Mouse (Mus musculus): ENCODE data around the gene Ctsf. TPM values are rescaled to one million over a fixed set of nuclear protein-coding genes. Genes with fewer than 3 reads are reported as not detected.
A peak's percentile ranks its signal among the peaks of the same experiment; 100 is the strongest.

The Ctsf gene
- total RNA-seq (2021), result 10 to 100 TPM; 69.5 to 76.3 TPM
- long read RNA-seq, experiment 1, transcript Ctsf-201 (14 exons, 1,980 nt), result major isoform, 144 of 166 reads
- long read RNA-seq, experiment 1, partial matches to known transcripts, result 2 of 166 reads
- long read RNA-seq, experiment 1, other reads (novel, unspliced or antisense), result 18 of 166 reads
- long read RNA-seq, experiment 2, transcript Ctsf-201 (14 exons, 1,980 nt), result major isoform, 158 of 172 reads
- long read RNA-seq, experiment 2, partial matches to known transcripts, result 1 of 172 reads
- long read RNA-seq, experiment 2, other reads (novel, unspliced or antisense), result 9 of 172 reads

GRCm38 (mm10) chr19:4854552-4855469, at the start of gene Ctsf:
Gene Ctsf (plus strand): TSS chr19:4855130.
- intact Hi-C loops (cut with DNase I), result loop anchor here (5.0 kb wide), 1 partner anchor 228 kb away; the partner anchor contains the start of gene Rce1
- peak; percentile 89 to 90 for DNase-seq

- intact Hi-C loops (cut with DNase I), result no loop called here
- no peak for DNase-seq
Observed at GRCm38 (mm10) chr19:4810309-4810708, 44.6 kb upstream of the Ctsf start.

GRCm38 (mm10) chr19:4810746-4811062, 44.2 kb upstream of the Ctsf start:
- intact Hi-C loops (cut with DNase I), result no loop called here
- DNase-seq, result no peak

GRCm38 (mm10) chr19:4811063-4811908, 43.6 kb upstream of the Ctsf start, which contains the start of the genes Gm21992 and Rbm14:
Gene Gm21992 (minus strand): TSS chr19:4811612.
Gene Rbm14 (minus strand): TSS chr19:4811634.
- peak; percentile 97 for DNase-seq
- intact Hi-C loops (cut with DNase I), result no loop called here

GRCm38 (mm10) chr19:4811909-4812242, 43.1 kb upstream of the Ctsf start:
- intact Hi-C loops (cut with DNase I), result loop anchor here (2.0 kb wide), 2 partner anchors 27 to 57 kb away; partner anchors contain the start of genes Ccdc87 and Ccs
- DNase-seq, result no peak

GRCm38 (mm10) chr19:4812334-4812949, 42.5 kb upstream of the Ctsf start:
- DNase-seq, result peak in 1 of 2 experiments; percentile 16
- intact Hi-C loops (cut with DNase I), result loop anchor here (2.0 kb wide), 2 partner anchors 26 to 58 kb away; partner anchors contain the start of genes Ccdc87 and Ccs

- intact Hi-C loops (cut with DNase I), result loop anchor here (2.0 kb wide), 2 partner anchors 26 to 58 kb away; partner anchors contain the start of genes Ccdc87 and Ccs
- peak in 1 of 2 experiments; percentile 28 for DNase-seq
Observed at GRCm38 (mm10) chr19:4813015-4813414, 41.9 kb upstream of the Ctsf start.

- DNase-seq, result no peak
- intact Hi-C loops (cut with DNase I), result no loop called here
Observed at GRCm38 (mm10) chr19:4817182-4817835, 37.6 kb upstream of the Ctsf start.

GRCm38 (mm10) chr19:4820678-4821303, 34.1 kb upstream of the Ctsf start:
- intact Hi-C loops (cut with DNase I), result no loop called here
- peak; percentile 81 to 83 for DNase-seq

- intact Hi-C loops (cut with DNase I), result no loop called here
- no peak for DNase-seq
Observed at GRCm38 (mm10) chr19:4828444-4829114, 26.4 kb upstream of the Ctsf start.

- DNase-seq, result peak; percentile 62 to 84
- intact Hi-C loops (cut with DNase I), result no loop called here
Observed at GRCm38 (mm10) chr19:4829156-4829555, 25.8 kb upstream of the Ctsf start.

GRCm38 (mm10) chr19:4833977-4834376, 21.0 kb upstream of the Ctsf start:
- intact Hi-C loops (cut with DNase I), result no loop called here
- DNase-seq, result no peak

- DNase-seq, result no peak
- intact Hi-C loops (cut with DNase I), result no loop called here
Observed at GRCm38 (mm10) chr19:4836096-4836495, 18.8 kb upstream of the Ctsf start.

GRCm38 (mm10) chr19:4837049-4837448, 17.9 kb upstream of the Ctsf start:
- DNase-seq, result no peak
- intact Hi-C loops (cut with DNase I), result no loop called here

GRCm38 (mm10) chr19:4838526-4839140, 16.3 kb upstream of the Ctsf start:
- DNase-seq, result no peak
- intact Hi-C loops (cut with DNase I), result loop anchor here (2.0 kb wide), 1 partner anchor 26 kb away; no protein-coding TSS in a partner anchor

GRCm38 (mm10) chr19:4839149-4839548, 15.8 kb upstream of the Ctsf start, which contains the start of the genes Ccs and Ccdc87:
Gene Ccs (minus strand): TSS chr19:4839332.
Gene Ccdc87 (plus strand): TSS chr19:4839366.
- peak; percentile 97 to 98 for DNase-seq

GRCm38 (mm10) chr19:4840848-4841247, 14.1 kb upstream of the Ctsf start:
- intact Hi-C loops (cut with DNase I), result no loop called here
- DNase-seq, result no peak

More at GRCm38 (mm10) chr19:4839149-4839548, 15.8 kb upstream of the Ctsf start, which contains the start of the genes Ccs and Ccdc87:
- intact Hi-C loops (cut with DNase I), result loop anchor here (2.0 kb wide), 1 partner anchor 26 kb away; no protein-coding TSS in a partner anchor
